Mouse (Mus musculus) embryonic stem cell, embryonic (primary cell): Measurements from ENCODE around the gene Sh3gl1.

Experiments
- CTCF ChIA-PET, 4 experiments: fragments of 300-600 bp in 2 of 4; fragments of 350-600 bp in 2 of 4; sonication (Branson Sonifier 250); formaldehyde crosslinking; loops; one replicate each; lab custom pipeline; 2022; ENCODE audit warnings: inconsistent platforms in 2 of 4; lab: Charles Lee
- POLR2A ChIA-PET, 4 experiments: fragments of 300-600 bp in 2 of 4; fragments of 350-600 bp in 2 of 4; sonication (Branson Sonifier 250); formaldehyde crosslinking; loops; one replicate each; lab custom pipeline; 2022; ENCODE audit warnings: antibody characterized with exemption in 4 of 4, inconsistent platforms in 1 of 4; lab: Charles Lee

The Sh3gl1 gene

GRCm38 (mm10) chr17:56036176-56036900 is at the start of gene Sh3gl1:
Gene Sh3gl1, minus strand, starts transcription at chr17:56036635.
- CTCF ChIA-PET, result interaction anchor here (0.6 to 2.5 kb wide), 69 partner anchors 8 to 296 kb away, joined by 3 to 43 read pairs (median 4); partner anchors contain the start of genes Fsd1 (in 2 of the 4), Hdgfl2 (in 2 of the 4), Plin5 (in 2 of the 4) and Ubxn6 (in 2 of the 4)

GRCm38 (mm10) chr17:56080781-56081585 is 44.5 kb upstream of the Sh3gl1 start:
- ChIA-PET POLR2A (interaction anchor here (0.6 to 2.4 kb wide), 58 partner anchors 9 to 546 kb away, joined by 3 to 19 read pairs (median 4); partner anchors contain the start of genes Chaf1a (in 2 of the 4), Dpp9 (in 2 of the 4), Plin5 (in 2 of the 4) and Sh3gl1 (in 2 of the 4)), CTCF (interaction anchor here in 1 of 4 experiments (0.9 to 1.5 kb wide), 6 partner anchors 16 to 183 kb away, joined by 3 to 6 read pairs (median 4); partner anchors contain the start of genes Plin5 and Sh3gl1)

More at GRCm38 (mm10) chr17:56036176-56036900, at the start of gene Sh3gl1:
- POLR2A ChIA-PET, result interaction anchor here (0.5 to 11.8 kb wide), 95 partner anchors 8 to 1814 kb away, joined by 3 to 97 read pairs (median 4); partner anchors contain the start of genes Hdgfl2 (in 3 of the 4), Khsrp (in 2 of the 4), Ticam1 (in 2 of the 4) and Ubxn6 (in 2 of the 4)

DNA sequence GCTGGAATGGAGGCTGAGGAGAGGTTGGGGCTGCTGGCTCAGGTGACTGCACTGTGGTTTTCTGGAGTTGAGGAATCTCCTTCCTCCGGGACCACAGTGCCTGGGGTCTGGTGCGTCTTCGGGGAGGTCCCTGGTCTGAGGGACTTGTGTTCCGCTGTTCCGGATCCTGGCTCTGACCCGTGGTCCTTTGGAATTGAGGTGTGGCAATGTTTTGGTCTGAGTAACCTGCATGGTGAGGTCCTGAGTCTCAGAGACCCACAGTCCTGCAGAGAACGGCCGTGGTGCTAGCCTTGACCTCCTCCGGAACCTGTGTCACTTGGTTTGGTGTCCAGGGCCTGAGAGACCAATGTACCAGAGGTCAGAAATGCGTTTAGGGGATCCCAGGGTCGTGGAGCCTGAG is 43.5 kb upstream of the Sh3gl1 start:
- POLR2A ChIA-PET, result interaction anchor here (0.6 to 20.7 kb wide), 75 partner anchors 9 to 1168 kb away, joined by 3 to 335 read pairs (median 8); partner anchors contain the start of genes Chaf1a (in 3 of the 4), Dpp9 (in 2 of the 4), Plin5 (in 2 of the 4) and Ebi3 (in 1 of the 4)

GRCm38 (mm10) chr17:56078880-56079795 is 42.7 kb upstream of the Sh3gl1 start, which contains the start of gene Hdgfl2:
Gene Hdgfl2, plus strand, starts transcription at chr17:56079634.
- CTCF ChIA-PET, result interaction anchor here in 3 of 4 experiments (0.5 to 1.6 kb wide), 35 partner anchors 10 to 474 kb away, joined by 3 to 30 read pairs (median 4); partner anchors contain the start of genes Sh3gl1 (in 3 of the 3), Chaf1a (in 1 of the 3), Plin5 (in 1 of the 3) and Yju2 (in 1 of the 3)
- POLR2A ChIA-PET, result interaction anchor here in 3 of 4 experiments (0.5 to 20.7 kb wide), 151 partner anchors 9 to 1169 kb away, joined by 3 to 335 read pairs (median 4); partner anchors contain the start of genes Chaf1a (in 3 of the 3), Sh3gl1 (in 3 of the 3), Dpp9 (in 2 of the 3) and Ebi3 (in 2 of the 3)

More for the DNA sequence above, 43.5 kb upstream of the Sh3gl1 start:
- CTCF ChIA-PET, result interaction anchor here in 3 of 4 experiments (0.5 to 1.6 kb wide), 18 partner anchors 11 to 212 kb away, joined by 3 to 30 read pairs (median 6); partner anchors contain the start of genes Sh3gl1 (in 2 of the 3), Chaf1a (in 1 of the 3) and Plin5 (in 1 of the 3)

DNA sequence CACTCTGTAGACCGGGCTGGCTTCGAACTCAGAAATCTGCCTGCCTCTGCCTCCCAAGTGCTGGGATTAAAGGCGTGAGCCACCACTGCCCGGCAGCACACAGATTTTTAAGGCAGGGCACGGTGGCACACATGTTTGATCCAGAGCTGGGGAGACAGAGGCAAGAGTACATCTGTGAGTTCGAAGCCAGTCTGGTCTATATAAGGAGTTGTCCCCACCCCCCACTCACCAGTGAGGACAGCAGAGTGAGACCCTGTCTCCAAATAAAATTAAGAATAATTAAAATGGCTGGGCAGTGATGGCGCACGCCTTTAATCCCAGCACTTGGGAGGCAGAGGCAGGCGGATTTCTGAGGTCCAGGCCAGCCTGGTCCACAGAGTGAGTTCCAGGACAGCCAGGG is 41.9 kb upstream of the Sh3gl1 start:
- ChIA-PET CTCF (interaction anchor here in 3 of 4 experiments (0.6 to 1.6 kb wide), 22 partner anchors 9 to 475 kb away, joined by 3 to 30 read pairs (median 6); partner anchors contain the start of genes Sh3gl1 (in 3 of the 3), Chaf1a (in 1 of the 3), Plin5 (in 1 of the 3) and Yju2 (in 1 of the 3)), POLR2A (interaction anchor here in 3 of 4 experiments (0.7 to 20.7 kb wide), 100 partner anchors 9 to 1170 kb away, joined by 3 to 335 read pairs (median 6); partner anchors contain the start of genes Chaf1a (in 3 of the 3), Sh3gl1 (in 3 of the 3), Ebi3 (in 2 of the 3) and Zfp119a (in 2 of the 3))

GRCm38 (mm10) chr17:56077523-56077922 is 41.1 kb upstream of the Sh3gl1 start:
- POLR2A ChIA-PET, result interaction anchor here in 3 of 4 experiments (0.6 to 20.7 kb wide), 23 partner anchors 8 to 249 kb away, joined by 3 to 335 read pairs (median 7); partner anchors contain the start of genes Sh3gl1 (in 2 of the 3), Chaf1a (in 1 of the 3), Kdm4b (in 1 of the 3) and Yju2 (in 1 of the 3)
- CTCF ChIA-PET, result interaction anchor here in 1 of 4 experiments (0.7 kb wide), 1 partner anchor 42 kb away, joined by 3 read pairs; no protein-coding TSS in a partner anchor

DNA sequence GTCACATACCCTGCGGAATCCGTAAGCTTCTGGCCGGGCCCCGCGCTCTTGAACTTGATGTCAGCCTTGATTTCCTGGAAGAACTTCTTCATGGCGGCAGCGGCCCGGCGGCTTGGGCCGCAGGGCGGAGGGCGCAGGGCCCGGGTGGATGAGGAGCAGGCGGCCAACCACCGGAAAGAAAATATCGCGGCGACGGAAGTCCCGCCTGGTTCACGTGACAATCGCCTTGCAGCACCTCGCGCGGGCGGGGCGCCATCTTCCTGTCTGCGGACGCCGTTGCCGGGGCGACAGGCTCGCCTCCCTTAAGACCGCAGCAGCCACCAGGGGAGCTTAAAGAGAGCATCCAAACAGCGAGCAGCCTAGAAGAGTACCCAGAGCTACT is 38.4 kb upstream of the Sh3gl1 start, which contains the start of gene Ubxn6:
Ubxn6 (minus strand) TSS at position 202 of the 382 bp plus-strand sequence.
- POLR2A ChIA-PET, result interaction anchor here (0.6 to 20.7 kb wide), 51 partner anchors 8 to 553 kb away, joined by 3 to 335 read pairs (median 4); partner anchors contain the start of genes Chaf1a (in 3 of the 4), Sh3gl1 (in 3 of the 4), Plin5 (in 2 of the 4) and Catsperd (in 1 of the 4)
- CTCF ChIA-PET, result interaction anchor here in 2 of 4 experiments (0.5 to 1.7 kb wide), 13 partner anchors 9 to 1670 kb away, joined by 3 to 11 read pairs (median 4); partner anchors contain the start of genes Sh3gl1 (in 2 of the 2) and Chaf1a (in 1 of the 2)

- CTCF ChIA-PET, result interaction anchor here in 2 of 4 experiments (0.5 to 1.7 kb wide), 11 partner anchors 9 to 1671 kb away, joined by 3 to 11 read pairs (median 4); partner anchors contain the start of gene Sh3gl1 (in 2 of the 2)
- POLR2A ChIA-PET, result interaction anchor here (0.6 to 20.7 kb wide), 49 partner anchors 9 to 553 kb away, joined by 3 to 335 read pairs (median 4); partner anchors contain the start of genes Chaf1a (in 3 of the 4), Plin5 (in 2 of the 4), Sh3gl1 (in 2 of the 4) and Catsperd (in 1 of the 4)
Observed at GRCm38 (mm10) chr17:56074097-56074826, 37.8 kb upstream of the Sh3gl1 start.

DNA sequence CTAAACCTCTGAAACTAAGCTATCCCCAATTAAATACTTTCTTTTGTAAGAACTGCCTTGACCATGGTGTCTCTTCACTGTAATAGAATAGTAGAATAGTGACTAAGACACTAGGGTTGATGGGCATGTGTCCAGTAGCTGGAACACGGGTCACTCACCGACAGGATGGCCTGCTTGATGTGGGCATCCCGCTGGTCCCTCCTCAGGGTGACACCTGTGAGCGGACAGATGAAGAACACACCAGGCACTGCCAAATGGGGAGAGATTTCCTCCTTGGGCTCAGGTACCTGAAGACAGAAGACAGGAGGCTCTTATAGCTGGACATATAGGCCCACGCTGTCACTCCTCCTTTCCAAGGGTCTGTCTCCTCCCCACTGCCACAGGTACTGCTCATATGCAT is 35.8 kb upstream of the Sh3gl1 start:
- ChIA-PET POLR2A (interaction anchor here in 3 of 4 experiments (0.7 to 20.7 kb wide), 17 partner anchors 7 to 119 kb away, joined by 3 to 335 read pairs (median 4); partner anchors contain the start of genes Sh3gl1 (in 3 of the 3), Chaf1a (in 2 of the 3), Yju2 (in 2 of the 3) and Plin5 (in 1 of the 3)), CTCF (interaction anchor here in 2 of 4 experiments (1.2 to 1.3 kb wide), 2 partner anchors 36 to 39 kb away, joined by 3 read pairs; partner anchors contain the start of gene Sh3gl1 (in 1 of the 2))

- POLR2A ChIA-PET, result interaction anchor here (0.8 to 20.7 kb wide), 21 partner anchors 4 to 607 kb away, joined by 3 to 335 read pairs (median 13); partner anchors contain the start of genes Chaf1a (in 3 of the 4), Hdgfl2 (in 3 of the 4), Plin5 (in 1 of the 4) and Sh3gl1 (in 1 of the 4)
- CTCF ChIA-PET, result interaction anchor here in 1 of 4 experiments (1.3 kb wide), 1 partner anchor 41 kb away, joined by 4 read pairs; no protein-coding TSS in a partner anchor
Observed at GRCm38 (mm10) chr17:56071126-56071525, 34.7 kb upstream of the Sh3gl1 start.

DNA sequence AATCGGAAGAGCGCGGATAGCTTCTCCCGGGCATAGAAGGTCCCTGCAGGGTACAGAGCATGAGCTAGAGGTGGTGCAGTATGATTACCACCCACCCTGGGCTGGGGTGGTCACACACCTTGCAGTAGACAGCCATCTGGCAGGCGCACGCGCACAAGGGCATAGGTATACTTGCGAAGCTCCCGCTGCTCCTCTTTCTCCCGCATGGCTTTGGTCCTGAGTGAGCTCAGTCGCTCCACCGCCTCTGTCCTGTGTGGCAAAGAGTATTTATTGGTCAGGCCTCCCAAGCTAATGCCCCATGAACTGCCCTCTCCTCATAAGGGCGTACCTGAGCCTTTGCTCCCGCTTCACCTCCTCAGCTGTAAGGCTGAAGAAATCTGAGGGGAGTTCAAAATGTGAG is 32.6 kb upstream of the Sh3gl1 start:
- ChIA-PET CTCF (interaction anchor here in 3 of 4 experiments (0.6 to 1.8 kb wide), 9 partner anchors 9 to 151 kb away, joined by 3 to 8 read pairs (median 3); partner anchors contain the start of gene Hdgfl2 (in 1 of the 3)), POLR2A (interaction anchor here (0.6 to 20.7 kb wide), 47 partner anchors 6 to 605 kb away, joined by 3 to 335 read pairs (median 5); partner anchors contain the start of genes Chaf1a (in 3 of the 4), Hdgfl2 (in 3 of the 4), Sh3gl1 (in 3 of the 4) and Yju2 (in 2 of the 4))

GRCm38 (mm10) chr17:56066451-56066850 is 30.0 kb upstream of the Sh3gl1 start:
- ChIA-PET POLR2A (interaction anchor here (0.6 to 20.7 kb wide), 16 partner anchors 8 to 59 kb away, joined by 3 to 335 read pairs (median 6); partner anchors contain the start of genes Chaf1a (in 3 of the 4), Hdgfl2 (in 2 of the 4), Sh3gl1 (in 2 of the 4) and Ubxn6 (in 2 of the 4)), CTCF (interaction anchor here in 3 of 4 experiments (0.6 to 1.8 kb wide), 6 partner anchors 10 to 284 kb away, joined by 3 to 6 read pairs (median 4); partner anchors contain the start of genes Hdgfl2 (in 1 of the 3) and Sh3gl1 (in 1 of the 3))

GRCm38 (mm10) chr17:56065715-56066114 is 29.3 kb upstream of the Sh3gl1 start:
- ChIA-PET POLR2A (interaction anchor here (0.6 to 20.7 kb wide), 17 partner anchors 9 to 108 kb away, joined by 3 to 335 read pairs (median 6); partner anchors contain the start of genes Ubxn6 (in 3 of the 4), Chaf1a (in 2 of the 4), Hdgfl2 (in 2 of the 4) and Sh3gl1 (in 1 of the 4)), CTCF (interaction anchor here (0.6 to 2.4 kb wide), 31 partner anchors 9 to 363 kb away, joined by 3 to 19 read pairs (median 4); partner anchors contain the start of genes Sh3gl1 (in 3 of the 4), Hdgfl2 (in 2 of the 4), Plin5 (in 1 of the 4) and Ubxn6 (in 1 of the 4))
